Mouse (Mus musculus) layer of hippocampus, adult 18-20 months (tissue): ENCODE data around the gene Ptpn7. TPM values are rescaled to one million over a fixed set of nuclear protein-coding genes. Genes with fewer than 3 reads are reported as not detected.
A peak's percentile ranks its signal among the peaks of the same experiment; 100 is the strongest.
"Not testable (repeated sequence)": the region's sequence is repeated elsewhere in the genome, so short reads cannot be mapped to it uniquely, and the experiment has no call there.

Experiments
- DNase-seq, 2 experiments: peaks; one replicate each; pipeline ENCODE4 v3.0.0; 2022; ENCODE audit warnings: low spot score in 2 of 2
- long read RNA-seq: library from polyadenylated mRNA; stranded (forward); transcript quantifications from one replicate; pipeline ENCODE4 v2.0.0, GENCODE M21; 2021
- total RNA-seq, 2 experiments: library from RNA; stranded (reverse); gene quantifications; 2 replicates each; pipeline ENCODE4 v1.2.3; 2021

Gene Ptpn7
- total RNA-seq: not detected
- long read RNA-seq, partial matches to known transcripts: 0 of 1 reads
- long read RNA-seq, other reads (novel, unspliced or antisense): 0 of 1 reads

DNA sequence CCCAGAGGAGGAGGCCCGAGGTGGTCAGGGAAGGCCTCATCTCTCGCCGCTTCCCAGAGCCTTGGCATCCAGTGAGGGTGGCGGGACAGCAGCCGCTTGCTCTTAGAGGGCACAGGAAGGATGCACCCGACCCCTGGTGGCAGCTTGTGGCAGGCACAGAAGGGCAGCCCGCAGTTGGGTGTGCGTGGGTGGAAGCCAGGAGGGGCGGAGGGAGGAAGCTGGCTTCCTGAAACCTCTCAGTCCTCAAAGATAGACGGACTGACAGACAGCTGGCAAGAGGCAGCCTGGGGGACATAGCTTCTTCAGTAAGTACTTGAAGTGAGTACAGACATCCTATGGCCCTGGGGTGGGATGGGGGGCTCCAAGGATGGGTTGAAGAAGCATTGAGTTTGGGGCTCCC is at the start of gene Ptpn7:
Gene Ptpn7, plus strand, starts transcription at position 228 of the 400 bp plus-strand sequence.
- DNase-seq: peak in 1 of 2 experiments; percentile 33

DNA sequence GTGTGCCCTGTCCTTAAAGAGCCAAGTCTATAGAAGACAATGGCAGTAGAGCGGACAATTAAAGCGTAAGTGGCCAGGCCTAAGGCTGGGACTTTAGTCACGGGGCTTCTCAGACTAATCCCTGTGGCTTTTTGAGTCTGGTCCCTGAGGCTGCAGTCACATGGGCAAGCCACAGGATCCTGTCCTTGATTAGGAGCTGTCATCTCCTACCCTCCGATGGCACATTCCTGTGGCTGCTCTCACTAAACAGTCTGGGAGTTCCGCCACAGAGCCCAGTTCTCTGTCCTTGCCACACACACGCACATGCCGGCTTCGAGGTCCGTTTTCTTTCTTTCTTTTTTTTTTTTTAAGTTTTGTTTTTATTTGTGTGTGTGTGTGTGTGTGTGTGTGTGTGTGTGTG is 49.0 kb upstream of the Ptpn7 start:
- no peak for DNase-seq

DNA sequence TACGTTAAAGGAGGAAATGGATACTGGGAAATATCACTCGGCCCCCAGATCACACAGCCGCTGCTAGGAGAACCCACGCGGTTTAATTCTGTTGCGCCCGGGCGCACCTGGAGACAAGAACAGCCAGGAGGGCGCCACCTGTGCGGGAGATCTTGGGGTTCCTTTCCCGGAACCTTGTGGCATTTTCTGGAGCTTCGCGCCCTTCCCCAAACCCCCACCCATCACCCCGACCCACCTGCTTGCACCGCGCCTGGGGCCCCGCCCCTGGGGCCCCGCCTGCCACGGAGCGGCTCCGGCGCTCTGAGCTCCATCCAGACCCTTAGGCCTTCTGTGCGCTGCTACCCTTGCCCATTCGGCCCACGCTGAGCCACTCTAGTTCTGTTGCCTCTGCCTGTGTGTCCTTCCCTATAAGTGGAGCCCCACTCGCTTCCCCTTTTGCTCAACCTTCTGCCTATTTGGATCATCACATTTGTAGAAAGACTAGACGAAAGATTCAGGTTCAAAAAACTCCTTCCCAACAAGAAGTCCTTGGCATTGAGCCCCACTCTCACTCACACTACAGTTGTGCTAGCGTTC is 47.1 kb upstream of the Ptpn7 start:
- no peak for DNase-seq

DNA sequence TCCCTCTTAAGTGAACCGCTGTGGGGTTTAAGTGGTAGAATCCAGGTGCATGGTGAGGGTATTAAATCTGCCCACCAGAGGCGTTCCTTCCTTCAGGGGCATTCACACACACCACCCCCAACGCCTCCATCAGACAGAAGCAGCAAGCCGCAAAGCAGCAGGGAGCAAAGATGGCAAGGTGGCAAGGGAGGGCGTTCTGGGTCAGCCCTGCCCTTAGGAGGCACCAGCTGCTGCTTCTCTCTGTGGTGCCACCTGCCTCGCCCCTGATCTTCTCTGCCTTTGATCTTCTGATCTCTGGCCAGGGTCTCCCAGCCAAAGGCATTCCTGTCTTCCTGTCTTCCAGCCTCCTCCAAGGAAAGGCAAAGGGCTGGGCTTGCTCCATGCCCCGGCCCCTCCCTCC is 46.5 kb upstream of the Ptpn7 start:
- no peak for DNase-seq

DNA sequence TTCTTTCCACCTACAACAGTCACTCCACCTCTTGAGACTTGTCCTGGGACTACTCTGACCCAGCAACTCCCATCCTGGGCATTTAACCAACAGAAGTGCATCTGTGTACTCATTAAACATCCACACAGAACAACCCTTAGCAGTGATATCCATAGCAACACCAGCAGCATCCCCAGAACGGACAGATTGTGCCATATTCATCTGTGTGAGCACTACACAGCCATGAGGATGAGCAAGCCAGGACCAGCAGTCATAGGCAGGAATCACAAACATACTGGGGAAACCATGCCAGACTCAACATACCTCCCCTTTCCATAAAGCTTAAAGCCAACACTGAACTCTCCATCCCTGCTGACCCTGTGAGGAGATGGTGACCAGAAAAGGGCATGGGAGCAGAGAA is 45.1 kb upstream of the Ptpn7 start:
- peak; percentile 59 to 83 for DNase-seq

DNA sequence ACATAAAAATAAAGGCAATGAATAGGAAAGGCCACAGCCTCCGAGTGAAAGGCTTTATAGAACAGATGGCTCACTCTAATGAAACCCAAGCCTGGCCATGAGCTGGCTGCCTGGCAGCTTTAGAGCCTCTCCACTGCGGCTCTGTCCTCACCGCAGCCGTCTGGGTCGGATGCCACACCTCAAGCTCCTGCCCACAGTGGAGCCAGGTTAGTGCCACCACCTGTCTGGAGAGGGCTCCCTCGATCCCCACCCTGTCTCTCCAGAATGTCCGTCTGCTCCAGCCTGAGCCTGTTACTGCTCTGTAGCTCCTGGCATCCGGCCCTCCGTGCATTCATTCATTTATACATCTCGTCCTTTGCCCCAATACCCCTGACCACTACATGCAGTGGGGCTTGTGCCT is 42.9 kb upstream of the Ptpn7 start:
- no peak for DNase-seq

DNA sequence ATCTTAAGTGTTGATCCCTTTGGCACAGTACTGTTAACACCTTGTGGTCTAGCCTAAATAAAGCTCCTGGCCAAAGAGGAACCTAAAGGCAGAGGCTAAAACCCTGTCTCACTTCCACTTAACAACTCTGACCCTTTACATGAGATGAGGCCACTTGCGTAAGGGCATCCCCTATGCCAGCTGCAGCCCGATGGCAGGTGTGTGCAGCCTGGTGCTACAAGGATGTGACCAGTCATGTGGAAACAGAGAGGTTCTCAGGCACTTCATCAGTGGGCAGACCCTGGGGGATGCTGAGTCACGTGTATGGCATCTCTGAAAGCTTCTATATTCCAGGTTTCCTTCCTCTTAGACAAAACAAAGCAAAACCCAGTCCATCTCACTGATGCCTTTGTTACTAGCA is 41.6 kb upstream of the Ptpn7 start:
- DNase-seq: no peak

DNA sequence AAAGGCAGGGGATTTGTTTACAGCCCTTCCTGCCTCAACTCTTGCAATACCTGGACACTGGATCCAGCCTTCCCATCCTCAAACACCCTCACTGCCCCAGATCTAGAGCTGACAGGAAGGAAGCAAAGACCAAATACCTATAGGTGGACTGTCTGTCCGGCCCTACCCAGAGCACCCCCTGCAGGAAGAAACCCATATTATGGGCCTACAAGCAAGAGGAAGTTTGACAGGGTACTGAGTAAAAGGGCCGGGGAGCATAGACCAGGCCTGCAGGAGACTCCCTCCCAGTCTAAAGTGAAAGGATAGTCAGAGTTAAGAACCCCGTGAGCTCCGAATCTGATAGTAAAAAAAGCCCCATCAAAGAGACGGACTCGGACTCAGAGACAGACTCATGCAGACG is 37.8 kb upstream of the Ptpn7 start:
- DNase-seq: no peak

DNA sequence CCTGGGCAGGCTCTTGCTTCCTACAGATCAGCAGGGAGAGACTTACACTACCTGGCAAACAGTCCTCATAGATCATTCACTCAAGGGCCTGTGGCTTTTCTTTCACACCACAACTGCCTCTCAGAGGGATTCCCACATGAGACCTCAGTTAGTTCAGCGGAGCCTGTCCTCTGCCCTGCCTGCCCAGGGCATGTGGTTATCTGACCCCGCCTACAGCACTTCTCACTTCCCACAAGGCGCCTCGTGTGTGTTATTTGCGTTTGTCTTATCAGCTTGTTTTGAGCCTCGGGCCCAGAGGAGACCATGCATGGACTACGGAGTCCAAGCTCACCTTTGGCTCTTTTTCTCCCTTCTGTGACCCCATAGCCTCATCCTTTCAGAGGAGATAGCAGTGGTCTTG is 37.3 kb upstream of the Ptpn7 start:
- no peak for DNase-seq

DNA sequence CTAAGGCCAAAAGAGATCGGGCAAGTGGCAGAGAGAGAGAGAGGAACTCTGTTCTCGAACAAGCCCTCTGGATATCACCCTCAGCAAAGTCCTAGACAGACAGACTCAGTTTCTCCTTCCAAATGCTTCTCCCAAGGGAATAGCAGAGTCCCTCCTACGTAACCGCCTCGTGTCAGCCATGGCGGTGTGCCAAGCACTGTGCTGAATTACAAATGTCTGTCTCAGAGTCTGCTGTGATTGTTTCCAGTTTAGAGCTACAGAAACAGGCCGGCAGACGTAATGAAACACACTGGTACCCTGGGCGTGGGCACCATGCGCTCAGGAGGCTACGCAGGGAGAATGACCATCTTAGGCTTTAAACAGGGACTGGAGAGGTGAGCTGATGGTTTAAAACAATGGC is 36.2 kb upstream of the Ptpn7 start:
- DNase-seq: peak; percentile 70 to 91

DNA sequence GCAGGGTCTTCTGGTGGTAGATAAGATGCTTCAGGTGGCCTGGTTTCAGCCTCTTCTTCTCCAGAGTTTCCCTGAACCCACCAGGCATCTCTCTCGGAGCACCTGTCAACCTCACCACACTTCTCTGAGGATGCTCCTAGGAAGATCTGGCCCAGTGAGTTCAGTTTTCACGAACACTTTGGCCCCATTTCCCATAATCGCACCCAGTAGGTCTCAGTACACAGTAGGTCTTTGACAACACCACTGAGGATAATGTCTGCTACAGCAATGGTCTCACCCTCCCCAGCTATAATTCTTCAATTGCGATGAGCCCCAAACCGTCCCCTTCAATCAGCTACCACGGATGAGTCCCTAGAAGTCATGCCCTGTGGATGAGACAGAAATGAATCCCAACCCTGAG is 35.1 kb upstream of the Ptpn7 start:
- DNase-seq: no peak

DNA sequence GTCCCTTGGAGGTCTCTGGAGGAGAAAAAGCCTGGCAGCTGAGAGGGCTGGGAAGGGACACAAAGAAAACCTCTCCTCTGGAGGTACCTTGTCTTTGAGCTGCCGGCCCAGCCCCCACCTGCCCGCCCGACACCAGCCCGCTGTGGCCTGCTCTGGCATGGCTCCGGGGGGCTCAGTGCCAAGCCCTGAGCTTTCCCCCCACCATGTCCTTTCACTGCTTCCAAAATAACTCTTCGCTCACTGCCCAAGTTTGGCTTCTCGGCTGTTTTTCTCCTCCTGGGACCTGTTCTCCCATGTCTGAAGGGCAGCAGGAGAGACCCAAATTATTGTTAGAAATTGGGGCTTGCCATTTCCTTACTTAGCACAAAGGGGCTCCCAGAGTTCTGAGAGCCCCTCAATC is 34.1 kb upstream of the Ptpn7 start:
- DNase-seq: no peak

DNA sequence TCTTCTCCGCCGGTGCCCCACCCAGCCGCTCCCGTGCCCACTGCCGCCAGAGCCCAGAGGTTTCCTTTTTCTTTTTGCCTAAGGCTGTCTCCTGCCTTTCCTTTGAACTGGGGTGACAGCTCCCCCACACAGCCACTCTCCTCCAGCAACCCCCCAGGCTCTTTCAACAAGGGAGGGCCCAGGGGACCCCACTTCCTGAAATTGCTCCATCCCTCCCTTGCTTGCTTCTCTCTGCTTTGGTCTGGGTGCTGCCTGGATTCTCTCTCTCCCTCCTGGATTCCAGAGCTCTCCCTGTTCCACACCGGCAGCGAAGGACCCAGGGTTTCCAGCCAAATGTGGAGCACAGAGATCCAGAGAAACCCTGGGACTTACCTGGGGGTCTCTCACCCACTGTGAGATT is 32.1 kb upstream of the Ptpn7 start:
- DNase-seq: no peak

DNA sequence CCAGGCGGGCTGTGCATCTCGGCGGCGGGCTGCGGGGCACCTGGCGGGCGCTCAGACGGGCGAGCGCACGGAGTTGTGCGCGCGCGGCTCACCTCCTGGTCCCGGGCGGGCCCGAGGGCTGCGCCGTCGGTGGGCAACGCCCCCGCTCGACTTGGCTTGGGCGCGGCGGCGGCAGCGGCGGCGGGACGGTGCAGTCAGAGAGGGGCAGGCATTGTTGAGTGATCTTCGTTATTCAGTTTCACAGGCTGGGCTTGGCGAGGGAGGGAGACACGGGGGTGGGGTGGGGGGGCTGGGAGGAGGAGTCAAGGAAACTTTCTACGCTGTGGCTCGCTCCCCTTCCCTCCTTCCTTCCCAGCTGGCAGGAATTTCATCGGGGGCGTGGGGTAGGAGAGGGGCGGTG is 27.4 kb upstream of the Ptpn7 start, which contains the start of gene Lgr6:
Gene Lgr6, minus strand, starts transcription at position 153 of the 400 bp plus-strand sequence.
- DNase-seq: no peak

DNA sequence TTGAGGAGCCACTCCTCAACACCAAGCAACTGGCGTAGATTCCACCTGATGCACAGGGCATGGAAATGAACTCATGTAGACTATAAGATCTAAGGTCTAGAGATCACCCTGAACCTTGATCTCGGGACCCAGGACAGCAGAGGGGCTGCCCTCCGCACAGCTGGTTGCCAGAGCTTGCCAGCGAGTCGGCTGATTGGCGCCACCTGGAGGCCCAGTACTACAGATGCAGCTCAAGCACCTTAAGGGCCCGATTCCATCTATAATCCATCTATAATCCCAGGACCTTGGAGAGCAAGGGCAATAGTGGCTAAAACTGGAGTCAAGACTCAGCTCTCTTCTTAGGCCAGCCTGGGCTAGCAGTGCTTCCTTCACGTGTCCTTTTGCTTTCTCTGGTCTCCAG is 26.5 kb upstream of the Ptpn7 start:
- DNase-seq: peak in 1 of 2 experiments; percentile 62

DNA sequence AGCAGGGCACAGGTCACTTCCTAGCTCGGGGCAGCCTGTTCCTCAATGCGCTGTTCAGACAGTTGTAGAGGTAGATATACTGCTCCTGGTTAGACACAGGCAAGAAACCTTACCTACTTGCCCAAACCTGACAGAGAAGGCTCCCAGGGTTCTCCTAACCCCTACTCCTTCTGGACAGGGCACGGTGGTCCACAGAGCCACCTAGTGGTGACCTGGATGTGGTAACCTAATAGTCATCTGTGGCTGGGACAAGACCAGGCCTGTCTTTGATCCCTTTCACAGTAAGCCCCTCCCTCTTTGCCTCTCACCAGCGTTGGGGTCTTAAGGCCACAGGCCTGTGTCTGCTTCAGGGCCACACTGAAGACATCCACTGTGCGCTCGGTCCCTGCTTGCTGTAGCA is 23.9 kb upstream of the Ptpn7 start:
- no peak for DNase-seq

DNA sequence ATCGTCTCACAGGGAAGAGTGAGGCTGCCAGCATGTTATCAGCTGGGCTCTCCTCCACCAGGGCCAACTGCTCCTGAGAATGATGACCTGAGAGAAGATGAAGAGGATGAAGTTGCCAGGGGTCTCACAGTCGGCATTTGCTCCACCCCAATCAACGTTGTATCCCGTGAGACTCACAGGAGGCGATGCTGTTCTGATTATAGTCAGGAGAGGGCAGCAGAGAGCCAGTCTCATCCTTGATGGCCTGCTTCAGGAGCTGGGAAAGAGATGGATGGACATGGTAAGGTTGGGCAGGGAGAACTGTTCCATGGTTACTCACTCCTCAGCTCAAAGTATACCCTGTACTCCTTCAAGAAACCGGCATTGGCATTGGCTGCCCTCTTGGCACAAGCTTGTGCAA is 22.4 kb upstream of the Ptpn7 start:
- peak; percentile 52 to 83 for DNase-seq

DNA sequence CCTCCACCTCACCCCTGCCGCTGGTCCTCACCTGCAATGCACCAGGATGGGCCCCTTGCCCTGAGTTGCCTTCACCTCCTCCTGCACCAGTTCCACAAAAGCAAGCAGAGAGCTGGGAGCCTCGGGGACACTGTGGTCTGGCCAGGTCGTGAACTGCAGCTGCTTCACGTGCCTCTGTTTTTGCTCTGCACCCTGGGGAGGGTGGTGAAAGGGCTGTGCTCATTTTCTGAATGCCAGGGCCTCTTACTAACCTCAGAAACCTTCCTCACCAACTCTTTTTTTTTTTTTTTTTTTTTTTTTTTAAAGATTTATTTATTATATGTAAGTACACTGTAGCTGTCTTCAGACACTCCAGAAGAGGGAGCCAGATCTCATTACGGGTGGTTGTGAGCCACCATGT is 21.2 kb upstream of the Ptpn7 start:
- not testable (repeated sequence) for DNase-seq

DNA sequence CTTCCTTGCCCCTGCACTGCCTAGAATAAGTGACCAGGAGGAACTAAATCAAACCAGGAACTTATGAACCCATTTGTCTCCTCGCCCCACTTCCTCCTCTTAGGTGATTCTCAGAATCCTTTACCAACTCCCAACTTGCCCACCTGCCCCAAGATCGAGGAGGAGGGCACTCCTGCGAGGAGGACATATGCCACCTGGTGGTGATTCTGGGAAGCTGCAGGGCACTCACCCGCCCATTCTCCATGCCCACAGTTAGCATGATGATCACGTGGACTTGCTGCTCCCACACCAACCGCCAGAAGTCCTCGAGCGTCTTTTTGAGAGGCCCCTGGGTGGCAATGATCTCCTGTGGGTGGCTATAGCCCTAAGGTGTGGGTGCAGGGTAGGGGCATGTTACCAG is 19.8 kb upstream of the Ptpn7 start:
- peak in 1 of 2 experiments; percentile 49 for DNase-seq

DNA sequence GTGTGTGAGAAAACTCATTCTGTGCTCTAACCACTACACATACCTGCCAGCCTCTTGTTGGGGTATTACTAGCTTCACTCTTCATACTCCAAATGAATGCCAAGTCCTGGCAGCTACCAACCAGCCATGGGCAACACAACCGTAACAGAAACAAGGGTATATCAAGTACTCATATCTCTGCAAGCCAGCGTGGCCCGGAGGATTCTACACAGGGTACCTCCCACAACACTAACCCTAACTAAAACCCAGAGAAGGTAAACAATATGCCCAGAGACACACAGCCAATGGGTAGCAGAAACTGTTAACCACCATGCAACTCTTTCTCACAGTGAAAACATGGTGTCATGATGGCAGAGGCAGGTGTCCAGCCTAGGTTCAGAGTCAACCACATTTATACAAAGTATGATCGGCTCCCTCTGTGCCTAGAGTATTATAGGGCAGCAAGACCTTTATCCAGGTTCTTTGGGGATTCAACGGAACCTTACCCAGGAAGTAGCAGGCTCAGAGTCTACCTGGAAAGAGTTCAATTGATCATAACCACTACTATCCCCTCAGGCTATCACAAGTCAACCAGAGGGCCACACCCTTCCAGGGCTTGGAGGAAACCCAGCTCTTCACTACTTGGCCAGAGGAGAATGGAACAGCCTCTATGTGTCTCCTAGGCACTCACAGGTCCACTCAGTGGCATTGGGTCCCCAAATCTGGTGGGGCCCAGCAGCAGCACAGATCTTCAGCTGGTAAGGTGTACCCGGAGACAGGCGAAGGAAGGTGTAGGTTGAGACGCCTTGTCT is 7.7 kb upstream of the Ptpn7 start:
- no peak for DNase-seq

DNA sequence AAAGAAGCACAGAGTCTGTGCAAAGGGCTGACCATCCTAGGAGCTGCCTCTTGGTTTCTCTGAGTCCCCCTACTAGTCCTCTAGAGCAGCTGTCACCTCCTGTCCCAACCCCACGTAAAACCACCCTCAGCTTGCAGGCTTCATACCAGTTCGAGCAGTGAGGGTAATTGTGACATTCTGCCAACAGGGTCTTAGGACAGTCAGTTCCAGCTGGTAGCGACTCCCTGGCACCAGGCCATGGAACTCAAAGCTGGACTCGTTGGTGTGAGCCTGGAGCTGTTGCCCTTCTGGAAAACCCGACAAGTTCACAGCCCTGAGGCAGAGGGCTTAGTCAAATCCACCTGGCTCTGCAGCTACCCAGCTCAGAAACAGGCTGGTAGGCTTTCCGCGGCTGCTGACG is 6.5 kb upstream of the Ptpn7 start:
- no peak for DNase-seq

DNA sequence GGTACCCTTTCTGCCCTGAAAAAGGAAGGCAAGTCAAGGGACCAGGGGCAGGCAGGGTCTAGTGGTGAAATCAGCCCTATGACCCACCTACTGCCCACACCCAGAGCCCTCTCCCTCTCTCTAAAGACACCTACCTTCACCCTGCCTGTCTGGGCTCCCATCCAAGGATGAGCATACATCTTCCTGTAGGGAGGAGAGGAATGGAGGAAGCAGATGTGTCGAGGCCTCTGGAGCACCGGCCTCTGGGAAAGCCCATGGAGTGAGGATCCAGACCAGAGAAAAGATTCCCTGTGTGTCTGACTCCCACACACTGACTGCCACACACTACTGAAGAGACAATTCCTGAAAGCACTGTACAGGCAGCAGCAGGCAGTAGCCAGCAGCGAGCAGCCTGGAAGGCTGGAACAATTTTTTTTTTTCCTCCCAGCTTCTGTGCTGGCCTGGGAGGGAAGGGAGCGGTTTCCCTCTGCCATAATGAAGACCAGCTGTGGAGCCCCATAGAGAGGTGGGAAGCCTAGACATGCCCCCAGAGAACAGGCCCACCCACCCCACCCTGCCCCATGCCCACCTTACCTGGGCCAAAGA is 6.0 kb upstream of the Ptpn7 start:
- DNase-seq: peak in 1 of 2 experiments; percentile 25
